Comparison of ENCODE assay signal across 22 mouse cellular contexts in the genomic region with DNA sequence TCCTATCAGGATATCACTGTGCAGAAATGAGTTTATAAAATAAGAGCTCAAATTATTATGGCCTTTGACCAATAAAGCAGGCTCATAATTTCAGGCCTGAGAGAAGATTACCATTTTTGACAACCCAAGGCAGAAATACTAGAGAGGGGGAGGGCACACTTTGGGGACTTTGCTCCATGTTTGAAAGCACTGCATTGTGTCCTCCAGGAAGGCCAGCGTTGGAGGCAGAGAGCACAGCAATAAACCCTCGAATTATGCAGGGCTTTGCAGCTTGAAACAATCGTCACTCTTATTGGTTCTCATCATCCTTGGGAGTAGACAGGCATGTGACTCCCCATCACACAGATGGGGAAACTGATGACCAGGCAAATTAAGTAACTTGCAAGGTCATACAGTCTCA. TPM values are rescaled to one million over a fixed set of nuclear protein-coding genes. Genes with fewer than 3 reads are reported as not detected.
DNase-seq lines count a peak whose midpoint lies in the region; ATAC-seq and TF ChIP-seq lines count a peak whose summit lies in the region.
"Had no signal": no experiment of that assay in that cellular context is flagged by ENCODE, and none has a peak within 500 bp of the region (broad histone marks: within the 10 kb centered on the region; RNA-seq: fewer than 3 reads in every experiment).

No protein-coding gene starts in this region.

- H3K4me1 ChIP-seq in forebrain, embryonic 11.5 days (replicated peaks; ENCODE audit: control insufficient read depth, insufficient read depth, low read length) = no peaks in the 10 kb centered on the region
- no peaks in the 10 kb centered on the region for H3K4me1 ChIP-seq in forebrain, embryonic 15.5 days
- H3K4me1 ChIP-seq in kidney, postnatal 0 days (replicated peaks; ENCODE audit: insufficient read depth, low read length) = no peaks in the 10 kb centered on the region
- peaks cover 8% of the 10 kb centered on the region; the same call in 1 of the 2 replicates for H3K4me1 ChIP-seq in kidney, embryonic 15.5 days
- H3K4me1 ChIP-seq in midbrain, embryonic 15.5 days = no peaks in the 10 kb centered on the region
- no peaks in the 10 kb centered on the region for H3K4me1 ChIP-seq in midbrain, embryonic 11.5 days (ENCODE audit: control insufficient read depth, insufficient read depth, low read length)
- no peaks in the 10 kb centered on the region; the same call in 1 of the 2 replicates for H3K4me1 ChIP-seq in intestine, postnatal 0 days (replicated peaks; ENCODE audit: control insufficient read depth, insufficient read depth, low read length)
- H3K4me1 ChIP-seq: embryonic facial prominence, embryonic 10.5 days; heart, embryonic 15.5 days; hindbrain, embryonic 13.5 days had no signal

- H3K9me3 ChIP-seq in forebrain, embryonic 11.5 days (ENCODE audit: control insufficient read depth, low read length) = no peaks in the 10 kb centered on the region; the same call in 1 of the 2 replicates
- no peaks in the 10 kb centered on the region for H3K9me3 ChIP-seq in forebrain, embryonic 15.5 days
- H3K9me3 ChIP-seq in kidney, postnatal 0 days (replicated peaks; ENCODE audit: low read length) = no peaks in the 10 kb centered on the region
- H3K9me3 ChIP-seq in kidney, embryonic 15.5 days (replicated peaks) = no peaks in the 10 kb centered on the region
- no peaks in the 10 kb centered on the region for H3K9me3 ChIP-seq in midbrain, embryonic 15.5 days
- no peaks in the 10 kb centered on the region for H3K9me3 ChIP-seq in midbrain, embryonic 11.5 days (ENCODE audit: control insufficient read depth, low read length)
- no peaks in the 10 kb centered on the region for H3K9me3 ChIP-seq in intestine, postnatal 0 days (ENCODE audit: control insufficient read depth)
- H3K9me3 ChIP-seq: embryonic facial prominence, embryonic 10.5 days; G1E; heart, embryonic 15.5 days; hindbrain, embryonic 13.5 days had no signal

- no peak for TF ChIP-seq CTCF in kidney, postnatal 0 days (IDR thresholded peaks at IDR 0.05; ENCODE audit: low read depth)
- no peak for TF ChIP-seq CTCF in intestine, postnatal 0 days (IDR thresholded peaks at IDR 0.05; ENCODE audit: low read depth)

- peaks cover 56% of the 10 kb centered on the region for H3K27me3 ChIP-seq in forebrain, embryonic 11.5 days (ENCODE audit: control insufficient read depth, insufficient read depth, low read length)
- H3K27me3 ChIP-seq in forebrain, embryonic 15.5 days = peaks cover 41% of the 10 kb centered on the region
- H3K27me3 ChIP-seq in kidney, postnatal 0 days (ENCODE audit: insufficient read depth, low read length) = no peaks in the 10 kb centered on the region
- H3K27me3 ChIP-seq in kidney, embryonic 15.5 days = no peaks in the 10 kb centered on the region; the same call in 1 of the 2 replicates
- H3K27me3 ChIP-seq in midbrain, embryonic 15.5 days (replicated peaks) = no peaks in the 10 kb centered on the region
- no peaks in the 10 kb centered on the region for H3K27me3 ChIP-seq in midbrain, embryonic 11.5 days (ENCODE audit: control insufficient read depth, insufficient read depth, low read length)
- no peaks in the 10 kb centered on the region for H3K27me3 ChIP-seq in intestine, postnatal 0 days (replicated peaks; ENCODE audit: control insufficient read depth, insufficient read depth, low read length)
- H3K27me3 ChIP-seq: heart, embryonic 15.5 days had no signal

- H3K9ac ChIP-seq in forebrain, embryonic 11.5 days (ENCODE audit: low read length) = no peak overlapping the region
- H3K9ac ChIP-seq in forebrain, embryonic 15.5 days (replicated peaks) = no peak overlapping the region
- no peak overlapping the region for H3K9ac ChIP-seq in kidney, postnatal 0 days (ENCODE audit: low read depth, low read length)
- no peak overlapping the region for H3K9ac ChIP-seq in kidney, embryonic 15.5 days
- H3K9ac ChIP-seq in midbrain, embryonic 15.5 days = no peak overlapping the region
- H3K9ac ChIP-seq in midbrain, embryonic 11.5 days (ENCODE audit: low read length) = no peak overlapping the region
- no peak overlapping the region for H3K9ac ChIP-seq in intestine, postnatal 0 days (ENCODE audit: low read depth, low read length)
- H3K9ac ChIP-seq: heart, embryonic 15.5 days; hindbrain, embryonic 13.5 days had no signal

- DNase-seq in forebrain, embryonic 11.5 days (ENCODE audit: low spot score) = peak; percentile 32
- DNase-seq in kidney, postnatal 0 days (ENCODE audit: low spot score) = peak; percentile 69
- no peak for DNase-seq in midbrain, embryonic 11.5 days (ENCODE audit: low spot score, missing footprints)
- DNase-seq in adrenal gland, adult (ENCODE audit: inconsistent age in 2 of 2, low spot score in 1 of 2) = no peak
- DNase-seq: adrenal gland, postnatal 10 days; B cell, adult 2 months; cerebellum, adult 11-12 months; cerebellum, postnatal 10 days; gastrocnemius, postnatal 36 days; heart, adult 2 months; heart, postnatal 14 days had no signal

- H3K27ac ChIP-seq in forebrain, embryonic 11.5 days (ENCODE audit: low read depth, low read length) = no peak overlapping the region
- H3K27ac ChIP-seq in forebrain, embryonic 15.5 days (replicated peaks) = no peak overlapping the region
- H3K27ac ChIP-seq in kidney, postnatal 0 days = no peak overlapping the region
- no peak overlapping the region for H3K27ac ChIP-seq in kidney, embryonic 15.5 days
- 0 out of 2 replicates have a peak overlapping the region, but pooled peaks have one; percentile 20 for H3K27ac ChIP-seq in midbrain, embryonic 15.5 days
- H3K27ac ChIP-seq in midbrain, embryonic 11.5 days (ENCODE audit: low read depth, low read length) = no peak overlapping the region
- no peak overlapping the region for H3K27ac ChIP-seq in intestine, postnatal 0 days (ENCODE audit: low read depth, low read length)
- H3K27ac ChIP-seq: embryonic facial prominence, embryonic 10.5 days; heart, adult 2 months; heart, embryonic 15.5 days; hindbrain, embryonic 13.5 days had no signal

- H3K4me2 ChIP-seq in forebrain, embryonic 11.5 days (ENCODE audit: low read depth, low read length, severe bottlenecking) = no peak overlapping the region
- H3K4me2 ChIP-seq in forebrain, embryonic 15.5 days (replicated peaks) = no peak overlapping the region
- H3K4me2 ChIP-seq in kidney, postnatal 0 days (ENCODE audit: low read length) = no peak overlapping the region
- H3K4me2 ChIP-seq in kidney, embryonic 15.5 days = no peak overlapping the region
- H3K4me2 ChIP-seq in midbrain, embryonic 15.5 days = no peak overlapping the region
- no peak overlapping the region for H3K4me2 ChIP-seq in midbrain, embryonic 11.5 days
- no peak overlapping the region for H3K4me2 ChIP-seq in intestine, postnatal 0 days (replicated peaks; ENCODE audit: low read depth)
- H3K4me2 ChIP-seq: heart, embryonic 11.5 days; heart, embryonic 15.5 days; hindbrain, embryonic 13.5 days had no signal

- H3K4me3 ChIP-seq in forebrain, embryonic 11.5 days (ENCODE audit: low read depth, low read length) = no peak overlapping the region
- H3K4me3 ChIP-seq in forebrain, embryonic 15.5 days = no peak overlapping the region
- H3K4me3 ChIP-seq in kidney, postnatal 0 days (replicated peaks; ENCODE audit: low read depth, low read length) = no peak overlapping the region
- no peak overlapping the region for H3K4me3 ChIP-seq in kidney, embryonic 15.5 days (replicated peaks)
- no peak overlapping the region for H3K4me3 ChIP-seq in midbrain, embryonic 15.5 days
- H3K4me3 ChIP-seq in midbrain, embryonic 11.5 days (ENCODE audit: low read depth, low read length) = no peak overlapping the region
- no peak overlapping the region for H3K4me3 ChIP-seq in intestine, postnatal 0 days (ENCODE audit: low read depth, low read length)
- H3K4me3 ChIP-seq: embryonic facial prominence, embryonic 10.5 days; heart, adult 2 months; heart, embryonic 15.5 days; hindbrain, embryonic 13.5 days had no signal

- ATAC-seq in forebrain, embryonic 11.5 days (replicated peaks; ENCODE audit: low FRiP score) = no peak
- no peak for ATAC-seq in forebrain, embryonic 15.5 days (replicated peaks)
- no peak for ATAC-seq in kidney, postnatal 0 days (replicated peaks; ENCODE audit: low FRiP score, low read depth)
- ATAC-seq in kidney, embryonic 15.5 days (replicated peaks; ENCODE audit: low FRiP score) = no peak; the same call in 1 of the 2 replicates
- ATAC-seq in midbrain, embryonic 15.5 days (replicated peaks) = no peak
- no peak for ATAC-seq in midbrain, embryonic 11.5 days (ENCODE audit: low FRiP score)
- ATAC-seq in intestine, postnatal 0 days = 0 out of 2 replicates have a peak, but pooled peaks have one; percentile 34
- ATAC-seq: CD4-positive, CD25-positive, alpha-beta regulatory T cell, adult 4 months; forebrain, embryonic 14.5 days had no signal

- 72% methylated on average over 3 of the region's 3 CpGs for WGBS in forebrain, embryonic 11.5 days
- WGBS in forebrain, embryonic 15.5 days = 63% methylated on average over 3 of the region's 3 CpGs
- 43% methylated on average over 3 of the region's 3 CpGs for WGBS in kidney, postnatal 0 days
- 35% methylated on average over 3 of the region's 3 CpGs for WGBS in kidney, embryonic 15.5 days
- WGBS in midbrain, embryonic 15.5 days = 72% methylated on average over 3 of the region's 3 CpGs
- 67% methylated on average over 3 of the region's 3 CpGs for whole genome bisulfite sequencing in midbrain, embryonic 11.5 days
- WGBS in intestine, postnatal 0 days = 31% methylated on average over 3 of the region's 3 CpGs

- H3K36me3 ChIP-seq in forebrain, embryonic 11.5 days (ENCODE audit: control insufficient read depth, insufficient read depth, low read length) = no peaks in the 10 kb centered on the region
- H3K36me3 ChIP-seq in forebrain, embryonic 15.5 days = no peaks in the 10 kb centered on the region
- no peaks in the 10 kb centered on the region for H3K36me3 ChIP-seq in kidney, postnatal 0 days (ENCODE audit: insufficient read depth, low read length)
- H3K36me3 ChIP-seq in kidney, embryonic 15.5 days = no peaks in the 10 kb centered on the region
- H3K36me3 ChIP-seq in midbrain, embryonic 15.5 days (replicated peaks) = no peaks in the 10 kb centered on the region
- no peaks in the 10 kb centered on the region for H3K36me3 ChIP-seq in midbrain, embryonic 11.5 days (ENCODE audit: control insufficient read depth, insufficient read depth, low read length)
- no peaks in the 10 kb centered on the region for H3K36me3 ChIP-seq in intestine, postnatal 0 days (ENCODE audit: control insufficient read depth, insufficient read depth)
- H3K36me3 ChIP-seq: embryonic facial prominence, embryonic 10.5 days; G1E; heart, embryonic 15.5 days; hindbrain, embryonic 13.5 days had no signal

RNA-seq across cellular contexts. Expression of a gene that starts 28.1 kb away (rescaled TPM):
- polyA plus RNA-seq in forebrain, embryonic 11.5 days (2014; fragmentation: Nextera tagmentation; extraction: Ambion mirVana) = 114 and 145 TPM in 2 replicates
- polyA plus RNA-seq in forebrain, embryonic 15.5 days (2015; fragmentation: Nextera tagmentation; extraction: Ambion mirVana) = 102 and 134 TPM in 2 replicates
- 8.7 and 11.0 TPM in 2 replicates for polyA plus RNA-seq in kidney, postnatal 0 days (2015; fragmentation: Nextera tagmentation; extraction: Ambion mirVana)
- 8.9 and 9.0 TPM in 2 replicates for polyA plus RNA-seq in kidney, embryonic 15.5 days (2015; fragmentation: Nextera tagmentation; extraction: Ambion mirVana)
- polyA plus RNA-seq in midbrain, embryonic 15.5 days (2015; fragmentation: Nextera tagmentation; extraction: Ambion mirVana) = 153 and 155 TPM in 2 replicates
- 117 and 124 TPM in 2 replicates for polyA plus RNA-seq in midbrain, embryonic 11.5 days (2014; fragmentation: Nextera tagmentation; extraction: Ambion mirVana)
- polyA plus RNA-seq in intestine, postnatal 0 days (2015; fragmentation: Nextera tagmentation; extraction: Ambion mirVana) = 2.3 and 2.9 TPM in 2 replicates
- polyA plus RNA-seq: CD4-positive, CD25-positive, alpha-beta regulatory T cell, adult 4 months; G1E had no signal

Comparison
In these comparisons a context has a peak if more than half of its experiments do, and no peak if none do; other contexts are left out.
1. DNase-seq: peak in forebrain, embryonic 11.5 days (single experiment) and kidney, postnatal 0 days (single experiment); none in midbrain, embryonic 11.5 days (single experiment) and adrenal gland, adult (0 of 2).